Mouse (Mus musculus): Measurements from ENCODE around the gene Pcdh8. TPM values are rescaled to one million over a fixed set of nuclear protein-coding genes. Genes with fewer than 3 reads are reported as not detected.

Gene Pcdh8
- not detected in 2 replicates for total RNA-seq (2014; fragmentation: Nextera tagmentation)
- not detected in 2 replicates for total RNA-seq (2017)

- ATAC-seq (replicated peaks; ENCODE audit: poor library complexity, severe bottlenecking), result peak; percentile 65
These were observed at the start of gene Pcdh8 for GRCm38 (mm10) chr14:79771094-79771535. TSS of gene Pcdh8 (minus strand) at chr14:79771312.

DNA sequence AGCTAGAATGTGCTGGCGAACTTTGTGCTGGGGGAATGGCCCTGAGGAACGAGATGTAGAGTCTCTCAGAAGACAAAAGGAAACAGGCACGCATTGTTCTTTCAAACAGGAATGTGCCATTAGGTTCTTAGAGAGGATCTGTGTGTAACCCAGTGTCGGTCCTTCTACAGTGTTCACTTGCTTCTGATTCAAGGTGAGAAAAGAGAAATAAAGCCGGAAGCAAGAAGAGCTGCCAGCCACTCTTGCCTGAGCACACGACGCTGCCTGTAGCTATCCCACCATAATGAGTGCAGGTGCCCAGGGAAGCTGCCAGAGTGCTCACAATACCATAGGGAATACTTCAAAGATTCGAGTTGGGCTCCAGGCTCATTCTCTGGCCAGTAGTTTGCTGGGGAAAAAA lies 43.6 kb upstream of the Pcdh8 start:
- ATAC-seq (replicated peaks; ENCODE audit: poor library complexity, severe bottlenecking), result no peak

GRCm38 (mm10) chr14:79814084-79814483 lies 43.0 kb upstream of the Pcdh8 start:
- ATAC-seq (replicated peaks; ENCODE audit: poor library complexity, severe bottlenecking), result no peak

GRCm38 (mm10) chr14:79793179-79793578 lies 22.1 kb upstream of the Pcdh8 start:
- ATAC-seq (replicated peaks; ENCODE audit: poor library complexity, severe bottlenecking), result no peak

- no peak for ATAC-seq (replicated peaks; ENCODE audit: poor library complexity, severe bottlenecking)
These were observed 18.4 kb upstream of the Pcdh8 start for GRCm38 (mm10) chr14:79789535-79789934.

- ATAC-seq (replicated peaks; ENCODE audit: poor library complexity, severe bottlenecking), result no peak
These were observed 17.6 kb upstream of the Pcdh8 start for GRCm38 (mm10) chr14:79788656-79789204.

DNA sequence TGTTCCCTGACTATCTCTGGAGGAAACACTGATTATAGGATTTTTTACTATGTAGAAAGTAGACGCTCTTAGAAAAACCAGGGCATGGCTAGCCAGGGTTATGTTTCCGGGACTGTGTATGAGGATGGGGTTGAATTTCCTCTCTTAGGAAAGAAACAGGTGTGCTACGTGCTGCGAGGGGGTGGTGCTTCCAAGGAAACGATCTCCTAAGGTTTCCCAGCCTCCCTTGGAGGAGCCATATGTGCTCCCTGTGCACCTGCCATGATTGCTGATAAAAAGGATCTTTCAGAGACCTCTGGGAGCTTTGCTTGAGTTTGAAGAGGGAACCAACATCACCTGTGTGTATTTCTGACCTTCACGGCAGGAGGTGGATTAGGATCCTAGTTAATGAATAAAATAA lies 16.8 kb upstream of the Pcdh8 start:
- no peak for ATAC-seq (replicated peaks; ENCODE audit: poor library complexity, severe bottlenecking)

- ATAC-seq (replicated peaks; ENCODE audit: poor library complexity, severe bottlenecking), result no peak
These were observed 14.3 kb upstream of the Pcdh8 start for GRCm38 (mm10) chr14:79785400-79785799.

GRCm38 (mm10) chr14:79780889-79781288 lies 9.8 kb upstream of the Pcdh8 start:
- no peak for ATAC-seq (replicated peaks; ENCODE audit: poor library complexity, severe bottlenecking)

DNA sequence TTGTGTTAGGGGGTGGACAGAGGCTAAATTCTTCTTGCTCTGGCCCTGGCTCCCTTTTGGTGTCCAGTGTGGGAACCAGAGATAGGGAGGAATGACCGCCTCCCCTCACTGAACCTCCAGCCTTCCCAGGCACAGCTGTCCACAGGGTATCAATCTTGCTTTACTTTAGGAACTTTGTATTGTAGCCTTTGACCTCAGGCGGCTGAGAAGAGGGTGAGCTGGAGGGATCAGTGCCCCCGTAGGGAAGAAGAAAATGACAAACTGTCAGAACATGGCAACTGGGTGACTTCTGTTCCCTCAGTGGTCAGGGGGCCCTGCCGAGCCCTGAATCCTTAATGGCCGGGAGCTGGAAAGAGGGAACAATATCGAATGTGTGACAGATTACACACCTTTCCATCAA lies 9.2 kb upstream of the Pcdh8 start:
- no peak for ATAC-seq (replicated peaks; ENCODE audit: poor library complexity, severe bottlenecking)

- ATAC-seq (replicated peaks; ENCODE audit: poor library complexity, severe bottlenecking), result no peak
These were observed 8.7 kb upstream of the Pcdh8 start for GRCm38 (mm10) chr14:79779841-79780240.

DNA sequence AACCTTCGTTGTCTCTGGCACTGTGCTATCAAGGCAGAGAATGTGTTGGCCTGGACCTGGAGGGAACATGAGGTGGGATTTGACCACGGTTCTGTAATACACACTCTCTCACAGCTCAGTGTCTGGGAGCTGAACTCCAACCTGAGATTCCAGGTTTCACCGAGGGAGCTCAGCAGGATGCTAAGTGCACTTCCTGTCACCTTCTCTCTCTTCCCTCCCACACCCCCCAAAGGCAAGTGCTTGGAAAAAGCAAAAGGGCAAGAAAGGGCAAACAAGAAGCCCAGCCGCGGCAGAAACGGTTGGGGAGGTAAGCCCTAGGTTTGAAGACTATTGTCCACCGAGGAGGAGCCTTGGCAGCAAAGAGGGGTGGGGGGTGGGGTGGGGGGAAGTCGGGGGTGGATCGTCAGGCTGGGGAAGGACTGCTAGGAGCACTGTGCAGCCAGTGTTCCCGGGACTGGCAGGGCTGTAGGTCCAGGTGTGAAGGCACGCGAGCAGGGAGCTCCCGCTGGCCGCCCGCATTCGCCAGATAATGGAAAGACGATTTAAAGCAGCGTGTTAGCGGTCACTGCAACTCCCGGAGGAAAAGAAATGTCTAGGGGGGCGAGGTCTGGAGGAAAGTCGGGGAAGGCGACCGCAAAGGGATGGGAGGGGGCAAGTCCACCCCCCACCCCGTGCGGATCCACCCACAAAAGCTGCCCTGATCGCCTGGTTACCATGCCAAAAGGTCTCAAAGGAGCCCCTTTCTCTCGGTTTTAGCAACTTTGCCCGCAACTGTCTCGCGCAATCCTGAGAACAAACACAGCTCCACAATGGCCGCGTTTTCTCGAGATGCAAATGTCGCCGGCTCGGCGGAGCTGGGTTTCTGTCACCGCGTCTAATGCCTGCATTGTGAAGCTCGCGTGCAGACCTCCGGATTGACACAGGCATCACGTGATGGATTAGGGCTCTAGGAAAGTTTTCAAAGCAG lies 2.6 kb upstream of the Pcdh8 start:
- ATAC-seq (replicated peaks; ENCODE audit: poor library complexity, severe bottlenecking), result no peak

DNA sequence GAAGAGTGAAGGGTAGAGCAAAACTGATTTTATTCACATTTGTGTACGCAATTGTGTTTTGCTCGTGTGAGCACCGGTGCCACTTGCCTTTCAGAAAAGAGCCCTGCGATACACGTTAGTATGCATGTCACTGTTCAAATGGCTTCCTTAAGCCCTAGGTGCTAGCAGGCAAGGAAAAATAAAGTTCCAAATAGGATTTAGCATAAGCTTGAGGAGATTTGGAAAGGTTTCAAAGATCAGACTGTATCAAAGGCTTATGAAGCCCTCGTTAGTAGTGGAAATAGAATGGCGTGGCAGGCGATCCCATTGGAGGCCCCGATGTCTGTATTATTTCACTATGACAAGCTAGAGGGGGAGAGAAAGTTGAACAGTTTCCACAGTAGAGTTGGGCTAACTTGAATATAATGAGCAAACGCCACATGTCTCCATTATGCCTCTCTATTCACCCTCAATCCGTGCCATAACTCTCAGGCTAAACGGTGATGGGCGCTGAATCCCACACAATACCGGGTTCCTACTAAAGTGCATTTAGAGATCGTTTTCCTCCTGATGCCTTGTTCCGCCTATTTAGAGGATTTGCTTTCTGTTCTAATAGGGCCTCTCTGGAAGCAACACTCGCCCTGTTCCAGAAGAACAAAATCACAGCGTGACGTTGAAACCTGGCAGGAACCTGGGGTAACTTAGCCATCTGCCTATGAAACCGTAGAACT lies 845 bp upstream of the Pcdh8 start:
- no peak for ATAC-seq (replicated peaks; ENCODE audit: poor library complexity, severe bottlenecking)

GRCm38 (mm10) chr14:79770306-79771093 lies 612 bp downstream of the Pcdh8 start:
- no peak for ATAC-seq (replicated peaks; ENCODE audit: poor library complexity, severe bottlenecking)

DNA sequence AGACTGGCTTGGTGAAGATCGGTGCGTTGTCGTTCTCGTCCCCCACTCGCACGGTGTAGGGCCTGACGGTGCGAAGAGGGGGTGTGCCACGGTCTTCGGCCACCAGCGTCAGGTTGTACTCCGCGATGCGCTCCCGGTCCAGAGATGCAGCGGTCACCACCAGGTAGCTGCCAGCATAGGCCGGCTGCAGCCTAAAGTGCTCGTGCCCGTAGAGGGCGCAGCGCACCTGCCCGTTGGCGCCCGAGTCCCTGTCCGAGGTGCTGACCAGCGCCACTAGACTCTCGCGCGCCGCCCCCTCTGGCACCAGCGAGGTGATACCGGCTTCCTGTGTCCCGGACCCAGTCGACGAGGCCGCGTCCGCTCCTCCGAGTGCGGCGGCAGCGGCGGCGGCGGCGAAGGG lies 1.5 kb downstream of the Pcdh8 start:
- ATAC-seq (replicated peaks; ENCODE audit: poor library complexity, severe bottlenecking), result peak; percentile 84

GRCm38 (mm10) chr14:79768996-79769395 lies 2.1 kb downstream of the Pcdh8 start:
- no peak for ATAC-seq (replicated peaks; ENCODE audit: poor library complexity, severe bottlenecking)

- no peak for ATAC-seq (replicated peaks; ENCODE audit: poor library complexity, severe bottlenecking)
These were observed 2.9 kb downstream of the Pcdh8 start for GRCm38 (mm10) chr14:79768076-79768830.

GRCm38 (mm10) chr14:79767601-79768000 lies 3.5 kb downstream of the Pcdh8 start:
- ATAC-seq (replicated peaks; ENCODE audit: poor library complexity, severe bottlenecking), result no peak

GRCm38 (mm10) chr14:79765196-79765765 lies 5.8 kb downstream of the Pcdh8 start:
- no peak for ATAC-seq (replicated peaks; ENCODE audit: poor library complexity, severe bottlenecking)

Data from granulocyte monocyte progenitor cell, adult 5-6 weeks (primary cell).